Mouse (Mus musculus) CD4-positive helper T cell, adult 2 months (primary cell): ENCODE data around the gene Epb41l4b.

ENCODE experiments used
- DNase-seq: peaks from one replicate; pipeline ENCODE4 v3.0.0-alpha.2; 2012; ENCODE audit warnings: low read depth, missing footprints, low spot score

Gene Epb41l4b

GRCm38 (mm10) chr4:57016366-57017171, 126.7 kb downstream of the Epb41l4b start:
- no peak for DNase-seq

GRCm38 (mm10) chr4:57015032-57015431, 128.2 kb downstream of the Epb41l4b start:
- DNase-seq = no peak

GRCm38 (mm10) chr4:57011454-57012046, 131.7 kb downstream of the Epb41l4b start:
- DNase-seq = no peak

GRCm38 (mm10) chr4:57010919-57011318, 132.3 kb downstream of the Epb41l4b start:
- DNase-seq = no peak

- DNase-seq = no peak
Measured at GRCm38 (mm10) chr4:57010425-57010824, 132.8 kb downstream of the Epb41l4b start.

GRCm38 (mm10) chr4:57007717-57008116, 135.5 kb downstream of the Epb41l4b start:
- no peak for DNase-seq

- DNase-seq = no peak
Measured at GRCm38 (mm10) chr4:57005011-57005410, 138.2 kb downstream of the Epb41l4b start.

- DNase-seq = no peak
Measured at GRCm38 (mm10) chr4:57003886-57004285, 139.4 kb downstream of the Epb41l4b start.

GRCm38 (mm10) chr4:57002751-57003150, 140.5 kb downstream of the Epb41l4b start:
- no peak for DNase-seq

GRCm38 (mm10) chr4:57001437-57001836, 141.8 kb downstream of the Epb41l4b start:
- DNase-seq = no peak

GRCm38 (mm10) chr4:56993331-56993730, 149.9 kb downstream of the Epb41l4b start:
- DNase-seq = no peak

GRCm38 (mm10) chr4:56991951-56992350, 151.3 kb downstream of the Epb41l4b start:
- DNase-seq = no peak

GRCm38 (mm10) chr4:56990215-56990584, 153.0 kb downstream of the Epb41l4b start, which contains the start of gene Frrs1l:
Frrs1l (minus strand) TSS chr4:56990391.
- no peak for DNase-seq

GRCm38 (mm10) chr4:56989431-56990214, 153.6 kb downstream of the Epb41l4b start:
- no peak for DNase-seq

- no peak for DNase-seq
Measured at GRCm38 (mm10) chr4:56965586-56966179, 177.6 kb downstream of the Epb41l4b start.

- DNase-seq = no peak
Measured at GRCm38 (mm10) chr4:56963687-56964086, 179.6 kb downstream of the Epb41l4b start.

GRCm38 (mm10) chr4:56961320-56961925, 181.8 kb downstream of the Epb41l4b start:
- no peak for DNase-seq

GRCm38 (mm10) chr4:56957518-56957917, 185.7 kb downstream of the Epb41l4b start:
- no peak for DNase-seq

GRCm38 (mm10) chr4:56953235-56953634, 190.0 kb downstream of the Epb41l4b start:
- DNase-seq = no peak

- no peak for DNase-seq
Measured at GRCm38 (mm10) chr4:56951701-56952100, 191.5 kb downstream of the Epb41l4b start.

- DNase-seq = peak; percentile 59
Measured at GRCm38 (mm10) chr4:56949494-56949893, 193.7 kb downstream of the Epb41l4b start.
